Mouse (Mus musculus): ENCODE measurements around the gene Foxc1.

GRCm38 (mm10) chr13:31784757-31785156 is 21.7 kb upstream of the Foxc1 start:
- TF ChIP-seq CTCF (IDR thresholded peaks at IDR 0.05; ENCODE audit: insufficient read depth, low read length) (no peak), POLR2A (IDR thresholded peaks at IDR 0.05; ENCODE audit: borderline replicate concordance, extremely low read depth, low read depth, low read length) (no peak)

Measured in lung, adult 2 months (tissue).